Mouse (Mus musculus): Measurements from ENCODE around the gene Zfp932.
"Not testable (repeated sequence)": the region's sequence is repeated elsewhere in the genome, so short reads cannot be mapped to it uniquely, and the experiment has no call there.

Zfp932 gene

DNA sequence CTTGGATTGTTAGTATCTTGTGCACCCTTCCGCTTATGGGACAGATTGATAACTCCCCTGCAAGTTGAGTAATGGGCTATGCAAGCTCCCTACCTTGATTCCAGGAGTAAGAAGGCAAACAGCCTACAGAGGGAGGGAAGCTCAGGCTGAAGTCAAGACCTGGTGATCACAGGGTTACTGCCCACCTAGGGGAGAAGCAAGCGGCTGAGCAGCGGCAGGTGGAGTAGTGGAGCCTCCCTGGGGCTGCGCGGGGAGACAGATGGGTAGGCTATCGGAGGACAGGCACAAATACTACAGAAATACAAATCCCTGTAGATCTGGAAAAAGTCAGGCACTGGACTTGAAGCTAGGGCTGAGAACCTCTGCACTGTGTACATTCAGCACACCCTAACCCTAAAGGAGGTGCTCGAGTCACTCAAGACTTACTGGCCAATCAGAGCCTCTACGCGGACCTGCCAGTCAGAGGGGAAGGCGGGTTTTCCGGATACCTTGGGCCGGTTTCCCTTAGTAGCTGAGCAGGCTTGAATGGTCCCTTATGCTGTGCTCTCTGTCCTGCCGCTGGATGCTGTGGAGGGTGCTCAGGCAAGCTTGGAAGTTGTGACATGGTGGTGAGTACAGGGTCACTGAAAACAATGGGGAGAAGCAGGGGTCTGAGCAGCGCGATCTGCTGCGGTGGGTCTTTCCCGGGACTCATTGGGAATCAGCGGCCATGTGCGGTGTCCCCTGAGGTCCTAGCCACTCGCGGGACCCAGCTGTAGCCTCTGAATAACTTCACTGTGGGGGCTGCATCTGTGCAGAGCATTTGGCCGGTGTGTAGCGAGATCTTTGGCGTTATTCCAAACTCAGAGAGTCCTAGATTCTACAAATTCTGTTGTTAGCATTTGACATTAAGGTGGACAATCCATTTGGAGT lies at the start of gene Zfp932:
Zfp932 (plus strand) TSS at position 496 of the 912 bp plus-strand sequence.
- DNase-seq = peak; percentile 78 to 84

- DNase-seq = no peak
Observed at GRCm38 (mm10) chr5:109950281-109950680, 46.0 kb upstream of the Zfp932 start.

- DNase-seq = not testable (repeated sequence)
Observed at GRCm38 (mm10) chr5:109980743-109981142, 15.6 kb upstream of the Zfp932 start.

GRCm38 (mm10) chr5:109995461-109995860 lies 860 bp upstream of the Zfp932 start:
- peak in 1 of 2 experiments; percentile 4 for DNase-seq

- peak; percentile 4 to 8 for DNase-seq
Observed at GRCm38 (mm10) chr5:110015775-110016174, 19.5 kb downstream of the Zfp932 start.

DNA sequence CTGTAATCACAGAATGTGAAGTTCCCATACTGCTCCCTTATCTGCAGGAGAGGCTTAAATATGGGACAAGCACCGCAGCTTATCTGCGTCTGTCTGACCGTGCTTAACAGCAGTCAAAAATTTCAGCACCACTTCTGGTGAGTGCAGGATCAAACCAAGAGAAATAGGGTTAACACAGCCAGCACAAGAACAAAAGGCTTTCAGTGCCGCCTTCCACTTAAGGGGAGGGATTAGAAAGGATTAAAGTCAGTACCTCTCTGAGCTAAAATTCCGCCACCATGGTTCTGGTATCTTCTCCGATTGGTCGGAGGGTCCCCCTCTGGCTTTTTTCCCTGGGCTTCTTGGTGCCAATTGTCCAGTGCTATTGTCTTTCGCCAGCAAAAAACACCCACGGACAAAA lies 27.0 kb downstream of the Zfp932 start:
- DNase-seq = peak in 1 of 2 experiments; percentile 4

- DNase-seq = peak; percentile 71 to 76
Observed at GRCm38 (mm10) chr5:110023694-110024427, 27.5 kb downstream of the Zfp932 start.

GRCm38 (mm10) chr5:110057637-110058408 lies 61.5 kb downstream of the Zfp932 start:
- peak; percentile 82 to 85 for DNase-seq
